Mouse (Mus musculus): ENCODE results near the gene 4933415A04Rik.

Gene 4933415A04Rik

DNA sequence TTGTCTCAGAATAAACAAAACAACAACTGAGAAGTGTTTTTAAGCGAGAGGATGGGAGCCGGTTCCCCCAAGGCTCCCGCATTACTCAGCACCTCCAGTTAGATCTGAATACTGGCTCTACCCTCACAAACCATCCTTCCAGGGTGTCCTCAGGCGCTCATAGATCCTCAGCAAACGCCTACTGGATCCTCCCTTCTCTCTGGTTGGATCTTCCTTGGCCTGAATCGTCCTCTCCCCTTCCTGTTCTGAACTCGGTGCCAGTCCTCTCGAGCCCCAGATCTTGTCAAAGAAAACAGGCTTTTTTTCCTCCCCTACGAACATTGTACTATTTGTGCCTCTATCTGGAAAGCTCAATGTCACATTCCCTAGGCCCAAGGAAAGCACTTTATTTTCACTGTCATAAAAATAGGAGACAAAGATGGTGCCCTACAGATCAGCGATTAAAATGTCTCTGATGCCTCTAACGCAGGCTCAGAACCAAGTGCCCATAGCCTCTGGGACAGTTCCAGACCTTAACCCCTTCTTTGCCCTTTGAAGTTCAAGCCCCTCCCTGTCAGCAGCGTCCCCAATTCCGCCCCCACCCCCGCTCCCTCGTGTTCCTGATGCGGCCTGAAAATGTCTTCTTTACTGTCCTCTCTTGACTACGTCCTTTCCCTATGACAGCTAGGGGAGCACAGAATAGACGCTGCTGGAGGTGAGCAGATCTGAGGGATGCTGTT lies 40.2 kb downstream of the 4933415A04Rik start:
- DNase-seq (ENCODE audit: low read depth in 1 of 2, low spot score in 2 of 2), result no peak

DNA sequence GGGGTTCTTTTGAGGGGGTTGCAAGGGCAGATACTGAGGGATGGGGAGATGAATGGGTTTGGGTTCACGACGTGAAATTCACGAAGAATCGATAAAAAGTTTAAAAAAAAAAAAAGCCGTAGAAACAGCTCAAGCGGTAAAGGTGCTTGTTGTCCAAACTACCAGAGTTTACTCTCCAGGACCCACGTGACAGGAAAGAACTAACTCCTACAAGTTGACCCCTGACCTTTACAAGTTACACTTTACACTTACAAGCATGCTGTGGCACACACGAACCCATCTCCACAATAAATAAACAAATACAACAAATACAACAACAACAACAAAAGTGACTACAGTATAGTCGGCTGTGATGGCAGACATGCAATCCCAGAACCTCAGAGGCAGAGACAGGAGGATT lies 44.8 kb downstream of the 4933415A04Rik start:
- DNase-seq (ENCODE audit: low read depth in 1 of 2, low spot score in 2 of 2), result no peak

DNA sequence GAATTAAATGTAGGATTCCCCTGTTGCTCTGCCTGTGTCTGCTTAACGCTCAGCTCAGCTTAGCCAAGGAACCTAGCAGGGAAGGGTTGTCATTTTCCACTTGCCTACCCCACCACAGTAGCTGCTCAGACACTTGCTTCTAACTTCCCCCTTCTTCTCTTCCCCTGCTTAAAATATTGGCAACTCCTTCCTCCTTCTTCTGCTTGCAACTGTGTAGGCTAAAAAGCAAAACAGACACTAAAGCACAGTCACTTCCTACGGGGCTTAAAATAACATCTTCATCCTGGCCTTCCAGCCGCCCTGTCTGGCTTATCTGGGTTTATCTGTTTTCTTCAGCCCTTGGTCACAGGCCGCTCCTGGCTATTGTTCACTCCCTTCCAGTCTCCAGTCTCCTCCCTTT lies 45.7 kb downstream of the 4933415A04Rik start:
- no peak for DNase-seq (ENCODE audit: low read depth in 1 of 2, low spot score in 2 of 2)

DNA sequence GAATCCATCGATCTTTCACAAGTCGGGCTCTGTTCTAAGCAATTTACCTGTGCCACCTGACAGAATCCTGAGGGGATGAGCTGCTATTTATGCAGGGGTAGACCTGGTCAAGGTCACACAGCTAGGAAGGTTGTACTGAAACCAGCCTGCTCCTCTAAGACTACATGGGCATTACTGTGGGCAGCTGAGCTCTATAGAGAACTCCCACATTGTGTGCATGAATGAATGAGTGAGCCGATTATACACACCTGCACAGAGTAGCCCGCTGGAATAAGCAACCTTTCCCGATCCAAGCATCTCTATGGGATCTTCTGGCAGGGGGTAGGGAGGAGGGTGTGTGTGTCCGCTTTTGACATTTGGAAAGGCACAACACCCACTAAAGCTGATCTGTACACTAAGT lies 46.3 kb downstream of the 4933415A04Rik start:
- no peak for DNase-seq (ENCODE audit: low read depth in 1 of 2, low spot score in 2 of 2)

DNA sequence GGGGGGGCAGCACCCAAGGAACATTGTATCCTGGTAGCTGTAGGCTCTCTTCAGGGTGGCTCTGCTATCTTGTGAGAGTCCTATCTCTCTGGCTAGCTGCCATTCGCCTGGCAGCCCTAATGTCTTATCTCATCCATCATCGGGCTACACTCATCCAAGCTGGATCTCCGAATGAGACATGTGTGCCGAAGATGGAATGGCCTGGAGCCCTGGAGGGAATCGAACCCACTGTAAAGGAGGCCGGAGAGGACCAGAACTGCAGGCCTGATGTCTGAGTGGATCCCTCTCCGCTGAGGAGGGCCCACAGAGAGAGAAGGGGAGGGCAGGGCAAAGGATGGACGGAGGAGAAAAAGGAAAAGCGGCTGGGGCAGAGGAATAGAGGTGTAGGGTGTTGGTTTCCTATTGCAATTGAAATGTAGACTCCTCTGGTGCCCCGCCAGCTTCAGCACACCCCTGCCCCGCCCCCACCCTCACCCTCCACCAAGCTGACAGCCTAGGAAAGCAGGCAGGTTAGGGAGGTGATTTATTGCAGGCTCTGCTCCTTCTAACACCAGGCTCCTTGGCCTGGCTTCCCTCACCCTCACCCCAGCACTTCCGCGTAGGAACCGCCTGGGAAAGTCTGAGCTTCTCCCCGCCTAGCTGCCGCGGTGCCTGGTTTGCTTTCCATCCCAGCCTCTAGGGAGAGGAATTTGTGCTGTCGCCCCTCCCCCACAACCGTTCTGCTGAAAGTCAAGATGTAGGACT lies 47.0 kb downstream of the 4933415A04Rik start:
- no peak for DNase-seq (ENCODE audit: low read depth in 1 of 2, low spot score in 2 of 2)

DNA sequence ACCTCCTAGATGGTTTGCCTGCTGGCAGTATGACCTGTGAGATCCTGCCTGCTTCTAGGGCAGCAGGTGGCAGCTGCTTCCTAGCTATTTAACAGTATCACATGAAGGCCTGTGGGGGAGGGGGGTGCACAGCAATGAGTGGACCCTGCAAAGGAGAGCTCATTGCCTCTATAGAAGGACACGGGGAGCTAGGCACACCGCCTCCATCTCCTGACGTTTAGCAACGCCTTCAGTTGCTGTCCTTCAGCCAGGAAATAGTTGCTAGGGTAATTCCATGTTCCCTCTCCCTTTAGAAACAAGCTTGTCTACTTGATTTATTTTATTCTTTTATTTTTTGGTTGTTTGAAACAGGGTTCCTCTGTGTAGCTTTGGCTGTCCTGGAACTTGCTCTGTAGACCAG lies 49.9 kb downstream of the 4933415A04Rik start:
- DNase-seq (ENCODE audit: low read depth in 1 of 2, low spot score in 2 of 2), result no peak

DNA sequence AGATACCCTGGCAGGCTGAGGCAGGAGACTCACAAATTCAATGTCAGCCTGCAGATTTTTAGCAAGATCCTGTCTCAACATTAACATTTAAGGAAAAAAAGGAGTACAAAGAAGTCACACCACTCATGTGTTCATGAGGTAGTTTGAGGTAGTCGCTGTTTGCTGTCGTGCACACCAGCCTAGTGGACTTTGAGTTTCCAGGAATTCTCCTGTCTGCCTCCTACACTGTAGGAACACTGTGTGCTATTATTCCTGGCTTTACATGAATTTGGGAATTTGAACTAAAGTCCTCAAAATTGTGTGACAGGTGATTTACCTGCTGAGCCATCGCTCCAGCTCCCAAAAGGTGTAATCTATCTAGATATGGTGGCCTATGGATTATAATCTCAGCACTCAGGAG lies 51.6 kb downstream of the 4933415A04Rik start:
- no peak for DNase-seq (ENCODE audit: low read depth in 1 of 2, low spot score in 2 of 2)

All from monocyte, adult 2 months (primary cell).